Comparison of ENCODE assay signal across 8 mouse cellular contexts in the genomic region with DNA sequence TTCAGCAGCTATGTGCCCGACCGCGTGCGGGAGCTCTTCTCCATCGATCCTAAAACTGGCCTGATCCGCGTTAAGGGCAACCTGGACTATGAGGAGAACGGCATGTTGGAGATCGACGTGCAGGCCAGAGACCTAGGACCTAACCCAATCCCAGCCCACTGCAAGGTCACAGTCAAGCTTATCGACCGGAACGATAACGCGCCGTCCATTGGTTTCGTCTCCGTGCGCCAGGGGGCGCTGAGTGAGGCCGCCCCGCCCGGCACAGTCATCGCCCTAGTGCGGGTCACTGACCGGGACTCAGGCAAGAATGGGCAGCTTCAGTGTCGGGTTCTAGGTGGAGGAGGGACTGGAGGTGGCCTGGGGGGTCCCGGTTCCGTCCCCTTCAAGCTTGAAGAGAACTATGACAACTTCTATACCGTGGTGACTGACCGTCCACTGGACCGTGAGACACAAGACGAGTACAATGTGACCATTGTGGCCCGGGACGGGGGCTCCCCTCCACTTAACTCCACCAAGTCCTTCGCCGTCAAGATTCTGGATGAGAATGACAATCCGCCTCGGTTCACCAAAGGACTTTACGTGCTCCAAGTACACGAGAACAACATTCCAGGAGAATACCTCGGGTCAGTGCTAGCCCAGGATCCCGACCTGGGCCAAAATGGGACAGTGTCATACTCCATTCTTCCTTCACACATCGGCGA. TPM values are rescaled to one million over a fixed set of nuclear protein-coding genes. Genes with fewer than 3 reads are reported as not detected.
A peak's percentile ranks its signal among the peaks of the same experiment; 100 is the strongest.
DNase-seq lines count a peak whose midpoint lies in the region; ATAC-seq and TF ChIP-seq lines count a peak whose summit lies in the region.

No protein-coding gene starts in this region.

- H3K36me3 ChIP-seq in hindbrain, embryonic 15.5 days = no peaks in the 10 kb centered on the region

- TF ChIP-seq CTCF in left cerebral cortex, adult 2 months (IDR thresholded peaks at IDR 0.05) = peak; percentile 67

- H3K9me3 ChIP-seq in hindbrain, embryonic 15.5 days = no peaks in the 10 kb centered on the region

- peak overlapping the region; percentile 87 for H3K4me2 ChIP-seq in hindbrain, embryonic 15.5 days

- peak; percentile 31 to 60 for DNase-seq in adrenal gland, adult 18-20 months (ENCODE audit: low spot score in 2 of 2)
- DNase-seq in cerebellum, postnatal 4 days (ENCODE audit: low spot score in 2 of 2) = peak; percentile 46 to 70
- DNase-seq in gastrocnemius, postnatal 14 days = peak; percentile 55
- peak; percentile 64 to 68 for DNase-seq in left cerebral cortex, adult 2 months (ENCODE audit: extremely low spot score in 1 of 2, low spot score in 2 of 2)
- peak; percentile 61 for DNase-seq in lung, postnatal 25 days (ENCODE audit: low spot score)
- peak; percentile 67 to 72 for DNase-seq in right cerebral cortex, postnatal 10 days (ENCODE audit: low spot score in 2 of 2)
- DNase-seq in ovary, adult 18-20 months (ENCODE audit: low spot score) = no peak

- intact Hi-C loops in gastrocnemius, postnatal 14 days (cut with DNase I; ENCODE audit: low total_unique reads) = no loop called here
- intact Hi-C loops in left cerebral cortex, adult 2 months (cut with DNase I) = loop anchor here (5.0 to 10.0 kb wide), 2 partner anchors 95 to 1858 kb away; no protein-coding TSS in a partner anchor

- 5% methylated on average over 45 of the region's 45 CpGs for WGBS in hindbrain, embryonic 15.5 days

- H3K9ac ChIP-seq in hindbrain, embryonic 15.5 days = peak overlapping the region; percentile 72

- H3K27me3 ChIP-seq in hindbrain, embryonic 15.5 days = no peaks in the 10 kb centered on the region

- no peak for ATAC-seq in hindbrain, embryonic 15.5 days (ENCODE audit: low FRiP score, low read depth)

- H3K27ac ChIP-seq in hindbrain, embryonic 15.5 days (replicated peaks) = peak overlapping the region; percentile 94; the same call in 1 of the 2 replicates
- peak overlapping the region; percentile 70; the same call in 1 of the 2 replicates for H3K27ac ChIP-seq in left cerebral cortex, adult 2 months

- H3K4me3 ChIP-seq in hindbrain, embryonic 15.5 days = peak overlapping the region; percentile 82
- peak overlapping the region; percentile 64 for H3K4me3 ChIP-seq in left cerebral cortex, adult 2 months

- peaks cover 16% of the 10 kb centered on the region for H3K4me1 ChIP-seq in hindbrain, embryonic 15.5 days (replicated peaks)

RNA-seq across cellular contexts. Expression of gene Pcdh17, which starts 3.7 kb away (rescaled TPM):
- total RNA-seq in adrenal gland, adult 18-20 months (2021) = 1 to 10 TPM; 1.8 to 2.9 TPM
- total RNA-seq in gastrocnemius, postnatal 14 days (2021) = 1 to 10 TPM; 3.7 to 5.2 TPM
- 31.3 and 35.6 TPM in 2 replicates for polyA plus RNA-seq in hindbrain, embryonic 15.5 days (2015; fragmentation: Nextera tagmentation; extraction: Ambion mirVana)
- total RNA-seq in left cerebral cortex, adult 2 months (2021) = 10 to 100 TPM; 31.9 to 36.2 TPM

Comparison
In these comparisons a context has a peak if more than half of its experiments do, and no peak if none do; other contexts are left out.
1. RNA of gene Pcdh17, which starts 3.7 kb away (total RNA-seq): 31.9 to 36.2 TPM in left cerebral cortex, adult 2 months; 3.7 to 5.2 TPM in gastrocnemius, postnatal 14 days and 1.8 to 2.9 TPM in adrenal gland, adult 18-20 months; every median in the first group is over 4 times any median in the second.